Mouse (Mus musculus): ENCODE data around the gene Maml3. TPM values are rescaled to one million over a fixed set of nuclear protein-coding genes. Genes with fewer than 3 reads are reported as not detected.

Maml3 gene
- polyA plus RNA-seq, 1 experiment from 2014 or later, result 1.5 TPM

DNA sequence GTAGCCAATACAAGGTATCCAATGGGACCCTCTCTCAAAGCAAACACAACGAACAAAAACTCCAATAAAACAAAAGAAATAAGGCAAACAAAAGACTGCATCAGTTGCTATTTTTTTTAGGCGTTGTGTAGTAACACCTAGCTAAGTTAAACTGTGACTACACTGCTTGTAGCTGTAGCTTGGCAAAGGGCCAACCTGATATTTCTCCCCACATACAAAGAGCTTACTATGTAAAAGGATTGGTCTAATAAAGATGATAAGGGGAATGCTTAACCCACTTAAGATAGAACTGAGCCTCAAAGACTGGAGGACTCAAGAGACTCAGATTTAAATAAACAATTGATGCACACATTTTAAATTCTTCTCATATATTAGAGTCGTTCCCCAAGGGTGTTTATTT, 230.6 kb downstream of the Maml3 start:
- peaks cover 35% of the 10 kb centered on the region for H3K4me1 ChIP-seq
- no peak overlapping the region for H3K27ac ChIP-seq
- H3K9ac ChIP-seq, result no peak overlapping the region
- H3K9me3 ChIP-seq (replicated peaks), result no peaks in the 10 kb centered on the region
- no peak overlapping the region for H3K4me2 ChIP-seq
- no peak for ATAC-seq
- no peaks in the 10 kb centered on the region for H3K36me3 ChIP-seq
- no peak overlapping the region for H3K4me3 ChIP-seq
- no peaks in the 10 kb centered on the region for H3K27me3 ChIP-seq (replicated peaks)
- WGBS (ENCODE audit: insufficient replicate concordance), result 71% methylated on average over 3 of the region's 3 CpGs

DNA sequence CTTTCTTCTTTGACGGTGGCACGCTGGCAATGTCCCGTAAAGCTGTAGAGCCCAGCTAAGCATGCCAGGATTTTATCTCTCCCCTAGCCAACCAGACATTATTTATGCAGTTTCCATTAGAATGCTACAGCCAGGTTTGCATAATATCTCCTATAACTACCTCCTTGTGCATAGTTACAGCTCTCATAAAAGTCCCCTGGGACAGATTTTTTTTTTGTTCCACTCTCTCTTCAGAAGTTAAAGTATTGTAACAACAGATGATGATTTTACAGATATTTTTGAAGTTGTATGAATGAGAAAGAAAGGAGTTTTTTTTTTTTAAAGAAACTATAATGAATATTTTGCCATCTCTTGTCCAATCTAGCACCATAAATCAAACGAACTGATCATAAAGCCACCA, 232.1 kb downstream of the Maml3 start:
- Histone ChIP-seq H3K4me1 (peaks cover 30% of the 10 kb centered on the region), H3K9me3 (replicated peaks) (no peaks in the 10 kb centered on the region), H3K9ac (no peak overlapping the region), H3K4me3 (no peak overlapping the region), H3K4me2 (no peak overlapping the region), H3K36me3 (no peaks in the 10 kb centered on the region), H3K27ac (no peak overlapping the region), H3K27me3 (replicated peaks) (no peaks in the 10 kb centered on the region)
- WGBS (ENCODE audit: insufficient replicate concordance), result 72% methylated on average over 4 of the region's 4 CpGs
- no peak for ATAC-seq

DNA sequence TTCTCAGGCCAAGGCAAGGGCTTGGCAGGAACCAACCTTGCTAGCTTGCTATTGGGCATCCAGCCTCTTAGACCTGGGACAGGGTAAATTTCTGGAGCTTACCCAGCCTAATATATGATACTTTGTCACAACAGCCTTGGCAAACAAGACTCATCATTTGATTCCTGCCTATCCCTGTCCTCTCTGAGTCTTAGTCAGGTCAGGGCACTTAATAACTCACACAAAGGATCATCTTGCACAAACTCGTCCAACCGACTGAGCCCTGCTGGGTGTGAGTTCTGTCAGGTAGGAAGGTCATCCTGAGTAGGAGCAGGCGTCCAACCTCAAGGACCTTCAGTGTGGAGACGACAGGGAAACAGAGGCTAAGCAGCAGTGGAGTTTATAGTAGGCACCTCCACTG, 233.5 kb downstream of the Maml3 start:
- 68% methylated on average over 4 of the region's 4 CpGs for WGBS (ENCODE audit: insufficient replicate concordance)
- no peak overlapping the region for H3K27ac ChIP-seq
- no peak overlapping the region for H3K4me2 ChIP-seq
- H3K9ac ChIP-seq, result no peak overlapping the region
- H3K9me3 ChIP-seq (replicated peaks), result no peaks in the 10 kb centered on the region
- H3K27me3 ChIP-seq (replicated peaks), result no peaks in the 10 kb centered on the region
- H3K4me3 ChIP-seq, result no peak overlapping the region
- H3K4me1 ChIP-seq, result peaks cover 27% of the 10 kb centered on the region
- no peak for ATAC-seq
- no peaks in the 10 kb centered on the region for H3K36me3 ChIP-seq

DNA sequence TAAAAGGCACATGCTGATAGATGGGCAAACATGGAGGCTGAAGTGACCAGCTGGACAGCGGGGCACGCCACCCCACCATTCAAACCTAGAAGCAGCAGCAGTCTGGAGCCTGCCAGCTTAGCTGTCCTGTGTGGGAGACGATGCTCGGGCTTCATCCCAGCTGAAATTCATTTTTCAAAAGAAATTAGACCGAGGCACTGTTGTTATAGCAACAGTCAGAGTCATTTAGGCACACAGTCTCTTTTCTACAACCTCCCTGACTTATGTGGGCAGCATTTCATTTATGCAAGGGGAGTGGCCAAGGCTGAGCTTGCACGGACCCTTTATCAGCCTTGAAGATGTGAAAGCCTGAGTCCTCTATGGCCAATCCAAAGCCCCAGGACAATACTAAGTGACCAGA, 234.9 kb downstream of the Maml3 start:
- no peak overlapping the region for H3K27ac ChIP-seq
- no peaks in the 10 kb centered on the region for H3K9me3 ChIP-seq (replicated peaks)
- H3K27me3 ChIP-seq (replicated peaks), result no peaks in the 10 kb centered on the region
- no peak for ATAC-seq
- no peak overlapping the region for H3K9ac ChIP-seq
- H3K4me1 ChIP-seq, result peaks cover 27% of the 10 kb centered on the region
- H3K4me3 ChIP-seq, result no peak overlapping the region
- H3K36me3 ChIP-seq, result no peaks in the 10 kb centered on the region
- no peak overlapping the region for H3K4me2 ChIP-seq
- 59% methylated on average over 6 of the region's 6 CpGs for WGBS (ENCODE audit: insufficient replicate concordance)

DNA sequence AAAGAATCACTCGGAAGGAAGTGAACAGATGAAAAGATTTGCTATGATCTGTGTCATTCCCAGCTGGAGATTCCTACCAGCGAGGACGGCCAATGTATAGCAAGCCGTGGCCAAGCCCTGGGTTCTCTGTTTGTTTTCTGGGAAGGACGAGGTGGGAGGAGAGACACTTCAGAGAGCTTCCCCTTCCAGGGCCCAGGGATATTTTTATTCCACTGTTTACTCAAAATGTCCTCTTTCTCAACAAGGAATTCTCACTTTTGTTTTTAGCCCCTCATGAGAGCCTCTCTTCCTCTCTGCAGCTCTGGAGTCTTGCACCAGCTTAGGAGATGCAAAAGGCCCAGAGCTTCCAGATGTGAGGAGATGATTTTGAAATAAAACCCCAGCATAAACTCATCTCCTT, 236.0 kb downstream of the Maml3 start:
- Histone ChIP-seq H3K36me3 (no peaks in the 10 kb centered on the region), H3K4me1 (peaks cover 26% of the 10 kb centered on the region), H3K9ac (no peak overlapping the region), H3K4me2 (no peak overlapping the region), H3K27ac (no peak overlapping the region), H3K4me3 (no peak overlapping the region), H3K27me3 (replicated peaks) (no peaks in the 10 kb centered on the region), H3K9me3 (replicated peaks) (no peaks in the 10 kb centered on the region)
- WGBS (ENCODE audit: insufficient replicate concordance), result 36% methylated on average over 5 of the region's 5 CpGs
- no peak for ATAC-seq

DNA sequence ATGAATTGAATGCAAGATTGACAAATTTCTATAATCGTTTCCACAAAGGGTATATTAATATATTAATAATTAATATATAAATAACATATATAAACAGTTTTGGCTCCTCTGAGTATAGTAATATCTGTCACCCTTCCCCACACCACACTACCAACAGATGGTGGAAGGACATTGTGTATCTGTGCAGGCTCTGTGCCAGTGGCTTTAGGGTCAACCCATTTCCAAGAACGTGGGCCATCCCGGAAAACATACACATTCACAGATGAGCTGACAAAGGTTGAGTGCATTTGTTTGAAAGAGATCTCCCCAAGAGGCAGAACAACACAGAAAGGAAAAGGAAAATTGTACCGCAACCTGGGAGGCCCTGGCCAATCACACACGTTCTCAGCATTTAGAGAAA, 238.4 kb downstream of the Maml3 start:
- H3K9me3 ChIP-seq (replicated peaks), result no peaks in the 10 kb centered on the region
- H3K27ac ChIP-seq, result no peak overlapping the region
- no peaks in the 10 kb centered on the region for H3K27me3 ChIP-seq (replicated peaks)
- no peak for ATAC-seq
- no peak overlapping the region for H3K4me3 ChIP-seq
- WGBS (ENCODE audit: insufficient replicate concordance), result 77% methylated on average over 5 of the region's 5 CpGs
- peaks cover 17% of the 10 kb centered on the region; the same call in 1 of the 2 replicates for H3K4me1 ChIP-seq
- no peaks in the 10 kb centered on the region for H3K36me3 ChIP-seq
- H3K9ac ChIP-seq, result no peak overlapping the region
- no peak overlapping the region for H3K4me2 ChIP-seq

DNA sequence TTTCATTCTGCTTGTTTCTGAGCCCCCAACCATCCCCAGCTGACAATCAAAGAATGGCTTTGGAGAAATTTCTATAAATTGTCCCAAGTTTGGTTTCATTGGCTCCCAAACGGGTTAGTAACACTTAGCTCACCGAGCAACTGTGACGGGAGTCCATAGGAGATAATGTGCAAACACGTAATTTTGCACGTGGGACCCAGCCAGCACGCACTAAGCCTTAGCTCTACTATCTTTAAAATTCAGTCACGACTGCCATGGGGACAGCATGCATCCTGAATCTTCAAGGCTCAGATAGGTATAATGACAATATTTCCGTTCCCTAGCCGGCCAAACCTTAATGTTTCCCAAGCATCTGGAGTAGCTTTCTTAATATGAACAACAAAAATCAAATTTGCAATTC, 243.2 kb downstream of the Maml3 start:
- no peak overlapping the region for H3K27ac ChIP-seq
- no peaks in the 10 kb centered on the region for H3K27me3 ChIP-seq (replicated peaks)
- H3K36me3 ChIP-seq, result peaks cover 1% of the 10 kb centered on the region; the same call in 1 of the 2 replicates
- ATAC-seq, result no peak
- H3K4me1 ChIP-seq, result peaks cover 18% of the 10 kb centered on the region
- WGBS (ENCODE audit: insufficient replicate concordance), result 75% methylated on average over 9 of the region's 9 CpGs
- no peak overlapping the region for H3K4me3 ChIP-seq
- H3K9ac ChIP-seq, result no peak overlapping the region
- no peak overlapping the region for H3K4me2 ChIP-seq
- no peaks in the 10 kb centered on the region for H3K9me3 ChIP-seq (replicated peaks)

DNA sequence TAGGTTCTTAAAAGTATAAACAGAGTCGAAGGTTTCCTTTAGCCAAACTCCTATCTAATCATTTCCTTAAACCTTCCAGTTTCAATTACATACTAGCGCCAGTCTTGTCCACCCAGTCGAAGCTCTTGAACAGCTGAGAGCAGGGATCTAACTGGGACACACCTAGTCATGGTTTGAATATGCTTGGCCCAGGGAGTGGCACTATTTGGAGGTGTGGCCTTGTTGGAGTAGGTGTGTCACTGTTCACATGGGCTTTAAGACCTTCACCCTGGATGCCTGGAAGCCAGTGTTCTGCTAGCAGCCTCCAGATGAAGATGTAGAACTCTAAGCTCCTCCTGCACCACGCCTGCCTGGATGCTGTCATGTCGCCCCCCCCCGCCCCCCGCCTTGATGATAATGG, 244.4 kb downstream of the Maml3 start:
- no peaks in the 10 kb centered on the region for H3K9me3 ChIP-seq (replicated peaks)
- H3K36me3 ChIP-seq, result peaks cover 12% of the 10 kb centered on the region
- no peak overlapping the region for H3K27ac ChIP-seq
- no peak overlapping the region for H3K4me3 ChIP-seq
- WGBS (ENCODE audit: insufficient replicate concordance), result 69% methylated on average over 7 of the region's 7 CpGs
- peaks cover 18% of the 10 kb centered on the region for H3K4me1 ChIP-seq
- H3K9ac ChIP-seq, result no peak overlapping the region
- no peak overlapping the region for H3K4me2 ChIP-seq
- ATAC-seq, result no peak
- H3K27me3 ChIP-seq (replicated peaks), result no peaks in the 10 kb centered on the region

DNA sequence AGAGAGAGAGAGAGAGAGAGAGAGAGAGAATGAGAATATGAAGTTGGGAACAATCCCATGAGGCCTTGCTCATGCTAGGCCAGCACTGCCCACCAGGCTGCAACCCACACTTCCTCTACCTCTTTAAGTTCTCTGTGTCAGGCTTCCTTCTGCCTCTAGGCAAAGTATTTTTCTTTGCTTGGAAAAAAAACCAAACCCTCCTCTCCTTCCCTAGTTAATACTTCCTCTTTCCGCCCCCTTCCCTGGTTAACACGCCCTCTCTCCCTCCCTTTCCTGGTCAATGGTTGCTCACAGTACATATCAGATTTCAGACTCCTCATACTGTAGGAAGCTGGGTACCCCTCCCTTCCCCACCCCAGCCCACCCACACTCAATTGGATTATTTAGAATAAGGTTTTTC, 245.7 kb downstream of the Maml3 start:
- Histone ChIP-seq H3K36me3 (peaks cover 13% of the 10 kb centered on the region), H3K4me1 (peaks cover 18% of the 10 kb centered on the region), H3K27me3 (replicated peaks) (no peaks in the 10 kb centered on the region), H3K4me2 (no peak overlapping the region), H3K9me3 (replicated peaks) (no peaks in the 10 kb centered on the region), H3K27ac (no peak overlapping the region), H3K4me3 (no peak overlapping the region), H3K9ac (no peak overlapping the region)
- ATAC-seq, result no peak
- 55% methylated on average over 2 of the region's 2 CpGs for WGBS (ENCODE audit: insufficient replicate concordance)

DNA sequence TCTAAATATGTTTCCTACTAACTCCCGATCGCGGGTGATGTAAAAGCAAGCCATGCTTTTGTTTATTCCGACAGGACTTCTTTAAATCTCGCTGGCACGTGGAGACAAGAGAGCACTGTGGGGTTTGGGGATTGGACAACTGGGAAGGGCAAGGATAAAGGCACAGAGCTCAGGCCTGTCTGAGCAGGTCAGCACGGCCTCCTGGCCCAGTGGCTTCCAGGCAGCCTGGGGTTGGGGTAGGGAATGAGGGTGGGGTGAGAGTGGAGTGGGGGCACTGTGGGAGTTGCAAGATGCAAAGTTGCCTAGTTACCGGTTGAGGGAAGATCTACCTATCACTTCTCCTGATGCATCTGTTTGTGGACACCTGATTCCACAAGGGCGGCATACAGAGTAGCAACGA, 250.7 kb downstream of the Maml3 start:
- ATAC-seq, result no peak

DNA sequence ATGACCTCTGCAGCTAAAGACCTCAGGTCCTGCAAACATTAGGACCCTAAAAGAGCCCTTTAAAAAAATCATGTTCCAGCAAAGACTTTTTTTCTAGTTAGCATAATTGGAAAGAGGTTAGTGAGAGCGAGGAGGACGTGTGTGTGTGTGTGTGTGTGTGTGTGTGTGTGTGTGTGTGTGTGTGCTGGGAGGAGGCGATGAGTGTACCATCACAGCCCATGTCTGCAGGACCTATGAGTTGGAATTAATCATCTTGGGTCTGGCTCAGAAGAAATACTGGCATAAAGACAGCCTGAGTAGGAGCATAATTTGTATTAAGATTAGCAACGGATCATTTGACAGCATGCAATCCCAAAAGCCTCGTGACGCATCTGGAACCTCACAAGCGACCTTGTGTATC, 251.3 kb downstream of the Maml3 start:
- Histone ChIP-seq H3K4me3 (no peak overlapping the region), H3K9me3 (replicated peaks) (no peaks in the 10 kb centered on the region), H3K9ac (no peak overlapping the region), H3K27ac (no peak overlapping the region), H3K4me1 (peaks cover 5% of the 10 kb centered on the region; the same call in 1 of the 2 replicates), H3K4me2 (no peak overlapping the region), H3K27me3 (replicated peaks) (no peaks in the 10 kb centered on the region), H3K36me3 (peaks cover 13% of the 10 kb centered on the region)
- ATAC-seq, result no peak
- 85% methylated on average over 7 of the region's 7 CpGs for WGBS (ENCODE audit: insufficient replicate concordance)

More for the DNA sequence above, 250.7 kb downstream of the Maml3 start:
- no peak overlapping the region for H3K9ac ChIP-seq
- H3K27ac ChIP-seq, result no peak overlapping the region
- no peaks in the 10 kb centered on the region for H3K9me3 ChIP-seq (replicated peaks)
- peaks cover 11% of the 10 kb centered on the region; the same call in 1 of the 2 replicates for H3K4me1 ChIP-seq
- H3K36me3 ChIP-seq, result peaks cover 13% of the 10 kb centered on the region
- no peaks in the 10 kb centered on the region for H3K27me3 ChIP-seq (replicated peaks)
- no peak overlapping the region for H3K4me3 ChIP-seq
- no peak overlapping the region for H3K4me2 ChIP-seq
- WGBS (ENCODE audit: insufficient replicate concordance), result 79% methylated on average over 10 of the region's 10 CpGs

DNA sequence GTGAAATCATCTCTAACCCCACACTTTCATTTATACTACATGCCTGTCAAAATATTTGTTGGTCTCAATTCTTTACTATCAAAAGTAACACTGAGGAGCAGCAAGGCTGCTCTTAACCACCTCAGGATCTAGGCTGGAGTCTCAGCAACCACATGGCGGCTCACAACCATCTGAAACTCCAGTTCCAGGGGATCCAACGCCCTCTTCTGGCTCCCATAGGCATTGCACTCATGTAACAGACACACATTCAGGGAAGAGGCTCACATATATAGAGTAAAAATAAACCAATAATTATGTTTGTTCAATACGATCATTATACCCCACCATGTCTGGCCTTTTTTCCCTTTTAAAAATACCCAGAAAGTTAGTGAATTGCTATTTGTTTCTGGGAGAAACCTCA, 252.2 kb downstream of the Maml3 start:
- WGBS (ENCODE audit: insufficient replicate concordance), result 57% methylated on average over 3 of the region's 3 CpGs

DNA sequence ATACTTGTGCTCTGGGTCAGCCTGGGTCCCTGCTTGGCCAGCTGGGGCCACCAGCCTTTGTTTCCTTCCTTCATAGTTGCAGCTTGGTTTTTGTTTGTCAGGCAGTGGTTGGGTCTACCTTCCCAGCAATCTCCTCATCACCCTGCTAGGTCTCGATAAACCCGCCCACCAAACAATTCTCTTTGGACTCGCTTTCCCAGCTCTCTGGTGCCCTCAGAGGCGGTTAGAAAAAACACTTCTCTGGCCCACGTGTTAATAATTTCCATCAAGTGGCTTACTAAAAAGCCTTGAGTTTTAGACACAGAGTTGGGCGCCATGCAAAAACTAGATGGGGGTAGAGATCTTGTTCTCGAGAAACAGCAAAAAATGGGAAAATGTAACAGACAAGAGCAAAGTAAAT, 253.3 kb downstream of the Maml3 start:
- Histone ChIP-seq H3K4me1 (peaks cover 3% of the 10 kb centered on the region; the same call in 1 of the 2 replicates), H3K36me3 (peaks cover 12% of the 10 kb centered on the region), H3K27me3 (replicated peaks) (no peaks in the 10 kb centered on the region), H3K9ac (no peak overlapping the region), H3K4me2 (no peak overlapping the region), H3K27ac (no peak overlapping the region), H3K4me3 (no peak overlapping the region), H3K9me3 (replicated peaks) (no peaks in the 10 kb centered on the region)
- WGBS (ENCODE audit: insufficient replicate concordance), result 55% methylated on average over 7 of the region's 7 CpGs
- ATAC-seq, result no peak

More for the DNA sequence above, 252.2 kb downstream of the Maml3 start:
- no peaks in the 10 kb centered on the region for H3K9me3 ChIP-seq (replicated peaks)
- no peak overlapping the region for H3K4me2 ChIP-seq
- no peak for ATAC-seq
- no peak overlapping the region for H3K4me3 ChIP-seq
- H3K27ac ChIP-seq, result no peak overlapping the region
- H3K36me3 ChIP-seq, result peaks cover 13% of the 10 kb centered on the region
- no peaks in the 10 kb centered on the region for H3K27me3 ChIP-seq (replicated peaks)
- peaks cover 3% of the 10 kb centered on the region; the same call in 1 of the 2 replicates for H3K4me1 ChIP-seq
- no peak overlapping the region for H3K9ac ChIP-seq

Measured in liver, embryonic 12.5 days (tissue).